Mouse (Mus musculus): Measurements from ENCODE around the gene AI854703.

- TF ChIP-seq CTCF (IDR thresholded peaks at IDR 0.05; ENCODE audit: extremely low read depth, insufficient read length, insufficient replicate concordance, low read depth, low read length) (no peak), POLR2A (IDR thresholded peaks at IDR 0.05; ENCODE audit: low read depth, low read length) (no peak)
These were observed 31.3 kb upstream of the AI854703 start for GRCm38 (mm10) chr6:48595278-48595677.

All from small intestine, adult 2 months (tissue).